Mouse (Mus musculus): ENCODE results near the gene Ppp6r2. TPM values are rescaled to one million over a fixed set of nuclear protein-coding genes. Genes with fewer than 3 reads are reported as not detected.

Ppp6r2 gene
- polyA plus RNA-seq, 1 experiment = 252 TPM

DNA sequence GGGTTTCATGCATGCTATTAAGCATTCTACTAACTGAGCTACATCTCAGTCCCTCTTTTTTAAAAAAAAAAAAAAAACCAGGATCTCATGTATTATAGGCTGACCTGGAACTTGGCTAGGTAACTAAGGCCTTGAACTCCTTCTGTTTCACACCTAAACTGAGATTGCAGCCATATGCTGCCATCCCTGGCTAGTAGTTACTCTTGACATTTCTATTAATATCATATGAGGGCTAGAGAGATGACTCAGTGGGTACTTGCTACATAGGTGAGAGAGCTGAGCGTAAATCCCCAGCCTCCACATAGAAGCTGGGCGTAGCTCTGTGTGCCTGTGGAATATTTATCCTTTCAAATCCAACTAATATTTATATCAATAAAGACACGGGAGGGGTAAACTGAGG lies 3.6 kb downstream of the Ppp6r2 start:
- no peaks in the 10 kb centered on the region for H3K27me3 ChIP-seq (ENCODE audit: control insufficient read depth, insufficient read depth, low read length)
- 93% methylated on average over 3 of the region's 3 CpGs for WGBS
- TF ChIP-seq CTCF (IDR thresholded peaks at IDR 0.05; ENCODE audit: extremely low read depth, insufficient read length, insufficient replicate concordance, low read depth, low read length) (no peak), POLR2A (IDR thresholded peaks at IDR 0.05; ENCODE audit: low read depth, low read length) (no peak)

GRCm38 (mm10) chr15:89215611-89216233 lies 4.4 kb downstream of the Ppp6r2 start:
- TF ChIP-seq POLR2A (IDR thresholded peaks at IDR 0.05; ENCODE audit: low read depth, low read length) (no peak), CTCF (IDR thresholded peaks at IDR 0.05; ENCODE audit: extremely low read depth, insufficient read length, insufficient replicate concordance, low read depth, low read length) (no peak)
- Histone ChIP-seq H3K27ac (ENCODE audit: insufficient read depth, low read depth, low read length) (no peak overlapping the region), H3K4me1 (ENCODE audit: control insufficient read depth, insufficient read depth, insufficient read length, low read length) (peaks cover 2% of the 10 kb centered on the region; the same call in 1 of the 2 replicates), H3K36me3 (ENCODE audit: control insufficient read depth, insufficient read depth, low read length) (no peaks in the 10 kb centered on the region), H3K4me3 (ENCODE audit: low read depth, low read length) (no peak overlapping the region), H3K27me3 (ENCODE audit: control insufficient read depth, insufficient read depth, low read length) (no peaks in the 10 kb centered on the region)
- WGBS = 62% methylated on average over 2 of the region's 2 CpGs

More for the DNA sequence above, 3.6 kb downstream of the Ppp6r2 start:
- Histone ChIP-seq H3K36me3 (ENCODE audit: control insufficient read depth, insufficient read depth, low read length) (no peaks in the 10 kb centered on the region), H3K4me1 (ENCODE audit: control insufficient read depth, insufficient read depth, insufficient read length, low read length) (peaks cover 2% of the 10 kb centered on the region; the same call in 1 of the 2 replicates), H3K4me3 (ENCODE audit: low read depth, low read length) (no peak overlapping the region), H3K27ac (ENCODE audit: insufficient read depth, low read depth, low read length) (no peak overlapping the region)

GRCm38 (mm10) chr15:89233586-89233985 lies 22.2 kb downstream of the Ppp6r2 start:
- WGBS = 36% methylated on average over 2 of the region's 2 CpGs
- Histone ChIP-seq H3K4me3 (ENCODE audit: low read depth, low read length) (no peak overlapping the region), H3K27ac (ENCODE audit: insufficient read depth, low read depth, low read length) (no peak overlapping the region), H3K4me1 (ENCODE audit: control insufficient read depth, insufficient read depth, insufficient read length, low read length) (no peaks in the 10 kb centered on the region), H3K27me3 (ENCODE audit: control insufficient read depth, insufficient read depth, low read length) (no peaks in the 10 kb centered on the region), H3K36me3 (ENCODE audit: control insufficient read depth, insufficient read depth, low read length) (no peaks in the 10 kb centered on the region)
- no peak for TF ChIP-seq POLR2A (IDR thresholded peaks at IDR 0.05; ENCODE audit: low read depth, low read length)
- no peak for TF ChIP-seq CTCF (IDR thresholded peaks at IDR 0.05; ENCODE audit: extremely low read depth, insufficient read length, insufficient replicate concordance, low read depth, low read length)

DNA sequence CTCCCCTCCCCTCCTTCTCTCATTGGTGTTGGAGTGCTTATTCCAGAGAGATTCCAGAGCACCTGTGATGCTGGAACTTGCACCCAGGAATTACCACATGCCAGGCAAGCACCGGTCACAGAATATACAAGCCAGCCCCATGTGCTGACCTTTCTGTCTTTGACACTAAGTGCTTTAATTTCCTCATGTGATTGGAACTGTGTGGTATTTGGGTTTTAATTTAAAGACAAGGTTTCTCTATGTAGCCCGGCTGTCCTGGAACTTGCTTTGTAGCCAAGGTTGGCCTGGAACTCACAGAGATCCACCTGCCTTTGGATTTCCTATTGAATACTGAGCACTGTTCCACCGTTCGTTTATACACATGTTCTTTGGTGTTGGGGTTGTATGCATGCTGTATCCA lies 22.7 kb downstream of the Ppp6r2 start:
- H3K27me3 ChIP-seq (ENCODE audit: control insufficient read depth, insufficient read depth, low read length) = no peaks in the 10 kb centered on the region
- H3K27ac ChIP-seq (ENCODE audit: insufficient read depth, low read depth, low read length) = no peak overlapping the region
- TF ChIP-seq POLR2A (IDR thresholded peaks at IDR 0.05; ENCODE audit: low read depth, low read length) (no peak), CTCF (IDR thresholded peaks at IDR 0.05; ENCODE audit: extremely low read depth, insufficient read length, insufficient replicate concordance, low read depth, low read length) (no peak)
- H3K36me3 ChIP-seq (ENCODE audit: control insufficient read depth, insufficient read depth, low read length) = no peaks in the 10 kb centered on the region
- no peak overlapping the region for H3K4me3 ChIP-seq (ENCODE audit: low read depth, low read length)
- WGBS = 83% methylated on average over 4 of the region's 4 CpGs
- no peaks in the 10 kb centered on the region for H3K4me1 ChIP-seq (ENCODE audit: control insufficient read depth, insufficient read depth, insufficient read length, low read length)

DNA sequence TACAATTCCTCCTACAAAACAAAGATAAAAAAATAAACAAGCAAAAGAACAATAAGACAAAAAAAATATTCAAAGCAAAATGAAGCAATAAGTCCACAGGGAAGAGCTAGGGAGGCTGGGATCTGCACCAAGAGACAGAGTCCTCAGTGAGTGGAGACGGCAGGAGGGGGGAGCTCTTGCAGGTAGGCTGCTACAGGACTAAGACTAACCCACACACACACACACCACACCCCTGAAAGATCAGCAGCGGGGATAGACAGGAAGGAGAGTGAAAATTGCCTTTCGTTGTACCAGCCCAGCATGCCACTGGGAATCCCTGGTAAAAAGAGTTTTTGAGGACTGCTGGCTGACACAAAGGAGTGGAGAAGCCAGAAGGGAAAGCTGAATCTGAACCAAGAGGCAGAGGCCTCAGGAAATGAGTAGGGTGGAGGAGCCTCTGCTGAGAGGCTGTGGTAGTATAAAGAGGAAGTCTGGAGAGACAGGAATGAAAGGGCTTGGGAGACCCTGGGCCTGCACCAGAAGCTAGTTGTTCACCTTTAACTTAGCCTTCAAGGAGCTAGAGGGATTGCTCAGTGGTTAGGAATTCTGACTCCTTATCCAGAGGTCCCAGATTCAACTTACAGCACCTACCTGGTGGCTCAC lies 28.5 kb downstream of the Ppp6r2 start:
- H3K4me3 ChIP-seq (ENCODE audit: low read depth, low read length) = no peak overlapping the region

GRCm38 (mm10) chr15:89241025-89241424 lies 29.7 kb downstream of the Ppp6r2 start:
- WGBS = 62% methylated on average over 2 of the region's 2 CpGs
- H3K27me3 ChIP-seq (ENCODE audit: control insufficient read depth, insufficient read depth, low read length) = no peaks in the 10 kb centered on the region
- no peak overlapping the region for H3K27ac ChIP-seq (ENCODE audit: insufficient read depth, low read depth, low read length)
- TF ChIP-seq CTCF (IDR thresholded peaks at IDR 0.05; ENCODE audit: extremely low read depth, insufficient read length, insufficient replicate concordance, low read depth, low read length) = no peak
- TF ChIP-seq POLR2A (IDR thresholded peaks at IDR 0.05; ENCODE audit: low read depth, low read length) = no peak
- H3K4me1 ChIP-seq (ENCODE audit: control insufficient read depth, insufficient read depth, insufficient read length, low read length) = no peaks in the 10 kb centered on the region
- H3K4me3 ChIP-seq (ENCODE audit: low read depth, low read length) = no peak overlapping the region
- peaks cover 17% of the 10 kb centered on the region for H3K36me3 ChIP-seq (ENCODE audit: control insufficient read depth, insufficient read depth, low read length)

More for the DNA sequence above, 28.5 kb downstream of the Ppp6r2 start:
- WGBS = 66% methylated on average over 3 of the region's 3 CpGs
- Histone ChIP-seq H3K27me3 (ENCODE audit: control insufficient read depth, insufficient read depth, low read length) (no peaks in the 10 kb centered on the region), H3K27ac (ENCODE audit: insufficient read depth, low read depth, low read length) (no peak overlapping the region), H3K4me1 (ENCODE audit: control insufficient read depth, insufficient read depth, insufficient read length, low read length) (no peaks in the 10 kb centered on the region), H3K36me3 (ENCODE audit: control insufficient read depth, insufficient read depth, low read length) (peaks cover 15% of the 10 kb centered on the region)
- TF ChIP-seq CTCF (IDR thresholded peaks at IDR 0.05; ENCODE audit: extremely low read depth, insufficient read length, insufficient replicate concordance, low read depth, low read length) (no peak), POLR2A (IDR thresholded peaks at IDR 0.05; ENCODE audit: low read depth, low read length) (no peak)

GRCm38 (mm10) chr15:89249063-89249462 lies 37.7 kb downstream of the Ppp6r2 start:
- no peak for TF ChIP-seq CTCF (IDR thresholded peaks at IDR 0.05; ENCODE audit: extremely low read depth, insufficient read length, insufficient replicate concordance, low read depth, low read length)
- TF ChIP-seq POLR2A (IDR thresholded peaks at IDR 0.05; ENCODE audit: low read depth, low read length) = no peak
- WGBS = 83% methylated on average over 6 of the region's 6 CpGs
- Histone ChIP-seq H3K27ac (ENCODE audit: insufficient read depth, low read depth, low read length) (no peak overlapping the region), H3K4me3 (ENCODE audit: low read depth, low read length) (no peak overlapping the region), H3K4me1 (ENCODE audit: control insufficient read depth, insufficient read depth, insufficient read length, low read length) (no peaks in the 10 kb centered on the region), H3K27me3 (ENCODE audit: control insufficient read depth, insufficient read depth, low read length) (no peaks in the 10 kb centered on the region), H3K36me3 (ENCODE audit: control insufficient read depth, insufficient read depth, low read length) (peaks cover 22% of the 10 kb centered on the region)
